Mouse (Mus musculus) kidney, postnatal 10 days (tissue): ENCODE results near the gene Cdkn2aipnl.

Experiments
- DNase-seq: peaks from one replicate; pipeline ENCODE4 v3.0.0; 2021; ENCODE audit warnings: mixed read lengths

The Cdkn2aipnl gene

GRCm38 (mm10) chr11:52011541-52011940 lies 44.1 kb downstream of the Cdkn2aipnl start:
- DNase-seq = no peak

- DNase-seq = no peak
These were observed 50.8 kb downstream of the Cdkn2aipnl start for GRCm38 (mm10) chr11:52018217-52018616.
